Mouse (Mus musculus) cerebellum, adult 2 months (tissue): ENCODE data around the gene Ptgds.

ENCODE experiments used
- CTCF ChIP-seq: fragments of 200-500 bp; IDR thresholded peaks from 2 replicates; pipeline ENCODE4 v1.5.1; 2011; ENCODE audit warnings: low read depth, mild to moderate bottlenecking, control low read depth, low read length, moderate library complexity, borderline replicate concordance; ENCODE audit not compliant: insufficient read depth
- POLR2A ChIP-seq: fragments of 200-500 bp; IDR thresholded peaks from 2 replicates; pipeline ENCODE4 v1.6.1; 2011; ENCODE audit warnings: low read length, control low read depth, borderline replicate concordance; ENCODE audit not compliant: insufficient read depth

- TF ChIP-seq CTCF = no peak
- 0 out of 2 replicates have a peak, but pooled peaks have one; percentile 10 for TF ChIP-seq POLR2A
Measured at GRCm38 (mm10) chr2:25429435-25430180, 40.2 kb downstream of the Ptgds start.
